ENCODE assay signal across 28 mouse cellular contexts in the genomic region with DNA sequence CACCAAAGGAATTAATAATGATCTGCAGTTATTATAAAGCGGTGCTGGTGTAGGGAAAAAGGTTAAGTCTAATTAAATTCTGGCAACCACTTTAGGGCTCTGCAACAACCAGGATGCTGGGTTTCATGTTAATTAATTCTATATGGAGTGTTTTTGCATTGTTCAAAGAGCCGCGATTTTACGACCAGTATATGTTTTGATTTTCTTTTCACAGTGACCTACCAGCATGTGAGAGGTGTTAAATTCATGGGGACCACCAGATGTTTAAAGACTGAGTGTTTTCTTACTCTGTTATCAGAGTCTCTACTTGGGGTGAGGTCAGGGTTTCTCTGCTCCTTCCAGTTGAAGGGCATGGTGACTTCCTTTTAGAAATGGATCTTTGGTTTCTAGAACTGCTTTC.
DNase-seq lines count a peak whose midpoint lies in the region; ATAC-seq and TF ChIP-seq lines count a peak whose summit lies in the region.
"Had no signal": no experiment of that assay in that cellular context is flagged by ENCODE, and none has a peak within 500 bp of the region (broad histone marks: within the 10 kb centered on the region; RNA-seq: fewer than 3 reads in every experiment).

No protein-coding gene starts in this region.

- H3K36me3 ChIP-seq in hindbrain, embryonic 13.5 days: no peaks in the 10 kb centered on the region
- no peaks in the 10 kb centered on the region for H3K36me3 ChIP-seq in hindbrain, embryonic 14.5 days (replicated peaks; ENCODE audit: control insufficient read depth, insufficient read depth)
- H3K36me3 ChIP-seq: embryonic facial prominence, embryonic 13.5 days; embryonic facial prominence, embryonic 15.5 days; forebrain, embryonic 10.5 days; forebrain, embryonic 12.5 days; G1E had no signal

- peak; percentile 0 for DNase-seq in gastrocnemius, postnatal 10 days
- no peak for DNase-seq in gastrocnemius, adult 2 months
- no peak for DNase-seq in hindbrain, embryonic 14.5 days (ENCODE audit: low spot score)
- DNase-seq in brain, embryonic 14.5 days (ENCODE audit: low read depth): peak; percentile 47
- DNase-seq in ovary, adult 18-20 months (ENCODE audit: low spot score): no peak
- DNase-seq: adrenal gland, adult 8-10 months; adrenal gland, postnatal 14 days; adrenal gland, postnatal 36 days; B cell, adult 2 months; cerebellum, adult 11 months; cerebellum, adult 18-20 months; cerebellum, adult 8-10 months; cerebellum, adult 9-11 months; cerebellum, postnatal 14 days; cerebellum, postnatal 36 days; embryo, embryonic 11 days had no signal

- H3K4me3 ChIP-seq in gastrocnemius, adult 2 months: no peak overlapping the region
- no peak overlapping the region for H3K4me3 ChIP-seq in hindbrain, embryonic 13.5 days
- no peak overlapping the region for H3K4me3 ChIP-seq in hindbrain, embryonic 14.5 days (replicated peaks; ENCODE audit: low read length)
- H3K4me3 ChIP-seq: embryonic facial prominence, embryonic 13.5 days; embryonic facial prominence, embryonic 15.5 days; erythroblast, embryonic 14.5 days; forebrain, embryonic 10.5 days; forebrain, embryonic 12.5 days had no signal

- intact Hi-C loops in gastrocnemius, adult 2 months (cut with DNase I): no loop called here

- no peak for ATAC-seq in hindbrain, embryonic 13.5 days (ENCODE audit: low FRiP score)
- no peak for ATAC-seq in hindbrain, embryonic 14.5 days (ENCODE audit: low FRiP score)
- ATAC-seq: activated CD4-positive, CD25-positive, alpha-beta regulatory T cell, adult 4 months; CD4-positive, CD25-positive, alpha-beta regulatory T cell, adult 4 months; forebrain, embryonic 14.5 days; forebrain, embryonic 16.5 days; Patski had no signal

- no peak for TF ChIP-seq POLR2A in brain, embryonic 14.5 days (IDR thresholded peaks at IDR 0.05; ENCODE audit: borderline replicate concordance, extremely low read depth, insufficient read depth, insufficient read length, poor library complexity, severe bottlenecking)

- H3K9ac ChIP-seq in hindbrain, embryonic 13.5 days: no peak overlapping the region
- H3K9ac ChIP-seq in hindbrain, embryonic 14.5 days: no peak overlapping the region
- H3K9ac ChIP-seq: embryonic facial prominence, embryonic 13.5 days; embryonic facial prominence, embryonic 15.5 days; forebrain, embryonic 12.5 days had no signal

- WGBS in hindbrain, embryonic 13.5 days: 64% methylated on average over 4 of the region's 4 CpGs
- 60% methylated on average over 4 of the region's 4 CpGs for WGBS in hindbrain, embryonic 14.5 days

- no peak overlapping the region for H3K27ac ChIP-seq in gastrocnemius, adult 2 months
- H3K27ac ChIP-seq in hindbrain, embryonic 13.5 days: peak overlapping the region; percentile 26; the same call in 1 of the 2 replicates
- no peak overlapping the region for H3K27ac ChIP-seq in hindbrain, embryonic 14.5 days
- H3K27ac ChIP-seq: embryonic facial prominence, embryonic 13.5 days; embryonic facial prominence, embryonic 15.5 days; forebrain, embryonic 10.5 days; forebrain, embryonic 12.5 days had no signal

- H3K4me1 ChIP-seq in hindbrain, embryonic 13.5 days (replicated peaks): peaks cover 8% of the 10 kb centered on the region; the same call in 1 of the 2 replicates
- H3K4me1 ChIP-seq in hindbrain, embryonic 14.5 days (replicated peaks; ENCODE audit: control insufficient read depth, insufficient read depth, low read length): no peaks in the 10 kb centered on the region; the same call in 1 of the 2 replicates
- H3K4me1 ChIP-seq: embryonic facial prominence, embryonic 13.5 days; embryonic facial prominence, embryonic 15.5 days had no signal

- H3K4me2 ChIP-seq in hindbrain, embryonic 13.5 days: no peak overlapping the region
- no peak overlapping the region for H3K4me2 ChIP-seq in hindbrain, embryonic 14.5 days (replicated peaks)
- H3K4me2 ChIP-seq: embryonic facial prominence, embryonic 13.5 days; embryonic facial prominence, embryonic 15.5 days; forebrain, embryonic 12.5 days had no signal

- H3K27me3 ChIP-seq in hindbrain, embryonic 13.5 days: no peaks in the 10 kb centered on the region
- no peaks in the 10 kb centered on the region for H3K27me3 ChIP-seq in hindbrain, embryonic 14.5 days (ENCODE audit: control insufficient read depth, insufficient read depth, low read length)
- H3K27me3 ChIP-seq: embryonic facial prominence, embryonic 13.5 days; embryonic facial prominence, embryonic 15.5 days; Patski had no signal

- no peak for TF ChIP-seq CTCF in gastrocnemius, adult 2 months (IDR thresholded peaks at IDR 0.05)
- TF ChIP-seq CTCF in brain, embryonic 14.5 days (IDR thresholded peaks at IDR 0.05; ENCODE audit: borderline replicate concordance, extremely low read depth, insufficient read depth, insufficient read length): no peak

- no peaks in the 10 kb centered on the region for H3K9me3 ChIP-seq in hindbrain, embryonic 13.5 days
- no peaks in the 10 kb centered on the region for H3K9me3 ChIP-seq in hindbrain, embryonic 14.5 days (ENCODE audit: control insufficient read depth, low read length)
- H3K9me3 ChIP-seq: embryonic facial prominence, embryonic 13.5 days; embryonic facial prominence, embryonic 15.5 days; forebrain, embryonic 12.5 days had no signal

Comparison
In these comparisons a context has a peak if more than half of its experiments do, and no peak if none do; other contexts are left out.
1. DNase-seq: peak in gastrocnemius, postnatal 10 days (single experiment) and brain, embryonic 14.5 days (single experiment); none in gastrocnemius, adult 2 months (single experiment), hindbrain, embryonic 14.5 days (single experiment) and ovary, adult 18-20 months (single experiment).